Mouse (Mus musculus) embryonic facial prominence, embryonic 12.5 days (tissue): ENCODE results near the gene AL731706.1. TPM values are rescaled to one million over a fixed set of nuclear protein-coding genes. Genes with fewer than 3 reads are reported as not detected.
A peak's percentile ranks its signal among the peaks of the same experiment; 100 is the strongest.
"Not testable (repeated sequence)": the region's sequence is repeated elsewhere in the genome, so short reads cannot be mapped to it uniquely, and the experiment has no call there.

Source experiments
- ATAC-seq: fragments of 200-750 bp; cut with Nextera tagmentation; 2 replicates; pipeline ENCODE4 v1.8.0; 2017; ENCODE audit not compliant: insufficient number of reproducible peaks, insufficient read depth, low FRiP score, low TSS enrichment
- H3K27ac ChIP-seq: fragments of 300-500 bp; sonication (generic); 2 replicates; pipeline ENCODE4 v1.5.1; 2016; ENCODE audit warnings: mild to moderate bottlenecking
- H3K27me3 ChIP-seq: fragments of 300-500 bp; sonication (generic); 2 replicates; pipeline ENCODE4 v1.6.1; 2016; ENCODE audit warnings: mild to moderate bottlenecking, moderate library complexity
- H3K36me3 ChIP-seq: fragments of 300-500 bp; sonication (generic); 2 replicates; pipeline ENCODE4 v1.6.1; 2016; ENCODE audit warnings: mild to moderate bottlenecking
- H3K4me1 ChIP-seq: fragments of 300-500 bp; sonication (generic); 2 replicates; pipeline ENCODE4 v1.6.1; 2016
- H3K4me2 ChIP-seq: fragments of 300-500 bp; sonication (generic); replicated peaks from 2 replicates; pipeline ENCODE4 v1.6.1; 2016; ENCODE audit warnings: mild to moderate bottlenecking, moderate library complexity
- H3K4me3 ChIP-seq: fragments of 300-500 bp; sonication (generic); 2 replicates; pipeline ENCODE4 v1.5.1; 2016; ENCODE audit warnings: mild to moderate bottlenecking
- H3K9ac ChIP-seq: fragments of 300-500 bp; sonication (generic); 2 replicates; pipeline ENCODE4 v1.6.1; 2016; ENCODE audit warnings: mild to moderate bottlenecking, moderate library complexity
- H3K9me3 ChIP-seq: fragments of 300-500 bp; sonication (generic); 2 replicates; pipeline ENCODE4 v1.6.1; 2016; ENCODE audit warnings: mild to moderate bottlenecking, moderate library complexity
- WGBS: fragments of 180-500 bp; shearing (Covaris S2); methylation state at CpG from one replicate; pipeline ENCODE4 v1.1.7; 2016; 5-methylcytosine and 5-hydroxymethylcytosine counted together
- polyA plus RNA-seq: library from polyadenylated mRNA; unstranded; fragments of >200 nt; fragmentation: Nextera tagmentation; extraction: Ambion mirVana; gene quantifications from 2 replicates; pipeline ENCODE4 v1.2.1, GENCODE M21; 2016

AL731706.1 gene
- polyA plus RNA-seq, 1 experiment from 2014 or later = 31.7 TPM

- no peak overlapping the region for H3K27ac ChIP-seq
- H3K36me3 ChIP-seq = peaks cover 5% of the 10 kb centered on the region; the same call in 1 of the 2 replicates
- no peaks in the 10 kb centered on the region for H3K27me3 ChIP-seq
- H3K9me3 ChIP-seq = no peaks in the 10 kb centered on the region
- H3K4me3 ChIP-seq = no peak overlapping the region
- WGBS = 64% methylated on average over 3 of the region's 3 CpGs
- peaks cover 6% of the 10 kb centered on the region; the same call in 1 of the 2 replicates for H3K4me1 ChIP-seq
- no peak overlapping the region for H3K9ac ChIP-seq
- H3K4me2 ChIP-seq = no peak overlapping the region
- ATAC-seq = no peak
Measured at GRCm38 (mm10) chr2:136908596-136908995, 17.4 kb upstream of the AL731706.1 start.

- Histone ChIP-seq H3K36me3 (no peaks in the 10 kb centered on the region), H3K9ac (no peak overlapping the region), H3K27me3 (no peaks in the 10 kb centered on the region), H3K4me2 (no peak overlapping the region), H3K9me3 (no peaks in the 10 kb centered on the region), H3K4me3 (no peak overlapping the region), H3K27ac (no peak overlapping the region), H3K4me1 (no peaks in the 10 kb centered on the region)
- WGBS = 78% methylated on average over 2 of the region's 2 CpGs
- ATAC-seq = no peak
Measured at GRCm38 (mm10) chr2:136896131-136896530, 4.9 kb upstream of the AL731706.1 start.

- H3K4me3 ChIP-seq = no peak overlapping the region
- no peak overlapping the region for H3K9ac ChIP-seq
- H3K36me3 ChIP-seq = no peaks in the 10 kb centered on the region
- no peak overlapping the region for H3K27ac ChIP-seq
- H3K9me3 ChIP-seq = no peaks in the 10 kb centered on the region
- H3K4me1 ChIP-seq = peaks cover 3% of the 10 kb centered on the region; the same call in 1 of the 2 replicates
- 83% methylated on average over 2 of the region's 2 CpGs for WGBS
- no peak for ATAC-seq
- H3K4me2 ChIP-seq = no peak overlapping the region
- H3K27me3 ChIP-seq = no peaks in the 10 kb centered on the region
Measured at GRCm38 (mm10) chr2:136894494-136894893, 3.3 kb upstream of the AL731706.1 start.

GRCm38 (mm10) chr2:136891951-136892371, 772 bp upstream of the AL731706.1 start:
- H3K4me1 ChIP-seq = peaks cover 3% of the 10 kb centered on the region; the same call in 1 of the 2 replicates
- 0 out of 2 replicates have a peak overlapping the region, but pooled peaks have one; percentile 84 for H3K27ac ChIP-seq
- no peaks in the 10 kb centered on the region for H3K36me3 ChIP-seq
- ATAC-seq = peak; percentile 66
- no peaks in the 10 kb centered on the region for H3K27me3 ChIP-seq
- WGBS = under 1% methylated on average over 23 of the region's 23 CpGs
- no peaks in the 10 kb centered on the region for H3K9me3 ChIP-seq
- H3K9ac ChIP-seq = peak overlapping the region; percentile 39
- peak overlapping the region; percentile 52 for H3K4me2 ChIP-seq
- H3K4me3 ChIP-seq = peak overlapping the region; percentile 87

GRCm38 (mm10) chr2:136890716-136891067, 497 bp downstream of the AL731706.1 start:
- WGBS = 6% methylated on average over 15 of the region's 15 CpGs
- ATAC-seq = peak; percentile 72
- H3K27me3 ChIP-seq, H3K4me1 ChIP-seq, H3K36me3 ChIP-seq, H3K9me3 ChIP-seq: not testable (repeated sequence)
- H3K9ac ChIP-seq = peak overlapping the region; percentile 66
- peak overlapping the region; percentile 84 for H3K27ac ChIP-seq
- peak overlapping the region; percentile 45 for H3K4me2 ChIP-seq
- H3K4me3 ChIP-seq = peak overlapping the region; percentile 87

- Histone ChIP-seq H3K36me3 (0 out of 2 replicates have a peak, but pooled peaks cover 5% of the 10 kb centered on the region), H3K4me1 (peaks cover 3% of the 10 kb centered on the region; the same call in 1 of the 2 replicates), H3K27me3 (no peaks in the 10 kb centered on the region), H3K4me3 (no peak overlapping the region), H3K9ac (no peak overlapping the region), H3K27ac (no peak overlapping the region), H3K9me3 (no peaks in the 10 kb centered on the region), H3K4me2 (no peak overlapping the region)
- no peak for ATAC-seq
- 67% methylated on average over 4 of the region's 4 CpGs for WGBS
Measured at GRCm38 (mm10) chr2:136886846-136887245, 4.3 kb downstream of the AL731706.1 start.

- Histone ChIP-seq H3K9ac (no peak within 1 kb of the TSS), H3K27me3 (no peaks in the 10 kb centered on the region), H3K9me3 (no peaks in the 10 kb centered on the region), H3K4me3 (no peak within 1 kb of the TSS), H3K27ac (no peak within 1 kb of the TSS), H3K4me1 (peaks cover 3% of the 10 kb centered on the region; the same call in 1 of the 2 replicates), H3K4me2 (no peak within 1 kb of the TSS), H3K36me3 (peaks cover 16% of the 10 kb centered on the region)
- ATAC-seq = no peak
- WGBS = 87% methylated on average over 2 of the region's 2 CpGs
Measured at GRCm38 (mm10) chr2:136885579-136885978, 5.6 kb downstream of the AL731706.1 start, which contains the start of gene AL731706.2. Gene AL731706.2, minus strand, starts transcription at chr2:136885679.

GRCm38 (mm10) chr2:136854543-136855388, 36.4 kb downstream of the AL731706.1 start:
- H3K27me3 ChIP-seq = no peaks in the 10 kb centered on the region
- H3K27ac ChIP-seq = no peak overlapping the region
- H3K9ac ChIP-seq = no peak overlapping the region
- no peak for ATAC-seq
- WGBS = 38% methylated on average over 5 of the region's 5 CpGs
- no peak overlapping the region for H3K4me3 ChIP-seq
- no peaks in the 10 kb centered on the region for H3K9me3 ChIP-seq
- H3K4me1 ChIP-seq = peaks cover 12% of the 10 kb centered on the region; the same call in 1 of the 2 replicates
- no peak overlapping the region for H3K4me2 ChIP-seq
- no peaks in the 10 kb centered on the region for H3K36me3 ChIP-seq

- WGBS = 72% methylated on average over 3 of the region's 3 CpGs
- Histone ChIP-seq H3K4me2 (no peak overlapping the region), H3K9ac (no peak overlapping the region)
Measured at GRCm38 (mm10) chr2:136850366-136850765, 40.8 kb downstream of the AL731706.1 start.

GRCm38 (mm10) chr2:136837994-136838393, 53.2 kb downstream of the AL731706.1 start:
- Histone ChIP-seq H3K4me1 (no peaks in the 10 kb centered on the region), H3K36me3 (no peaks in the 10 kb centered on the region), H3K4me2 (no peak overlapping the region), H3K9ac (no peak overlapping the region), H3K9me3 (no peaks in the 10 kb centered on the region), H3K27me3 (no peaks in the 10 kb centered on the region), H3K4me3 (no peak overlapping the region), H3K27ac (no peak overlapping the region)
- WGBS = 52% methylated on average over 1 of the region's 1 CpGs
- ATAC-seq = no peak

More at GRCm38 (mm10) chr2:136850366-136850765, 40.8 kb downstream of the AL731706.1 start:
- no peaks in the 10 kb centered on the region for H3K36me3 ChIP-seq
- no peak overlapping the region for H3K4me3 ChIP-seq
- no peaks in the 10 kb centered on the region for H3K27me3 ChIP-seq
- H3K4me1 ChIP-seq = peaks cover 10% of the 10 kb centered on the region; the same call in 1 of the 2 replicates
- H3K27ac ChIP-seq = no peak overlapping the region
- no peaks in the 10 kb centered on the region for H3K9me3 ChIP-seq
- ATAC-seq = no peak

GRCm38 (mm10) chr2:136835882-136836281, 55.3 kb downstream of the AL731706.1 start:
- Histone ChIP-seq H3K9ac (no peak overlapping the region), H3K4me3 (no peak overlapping the region), H3K4me1 (no peaks in the 10 kb centered on the region), H3K36me3 (no peaks in the 10 kb centered on the region), H3K27me3 (no peaks in the 10 kb centered on the region), H3K27ac (no peak overlapping the region), H3K9me3 (no peaks in the 10 kb centered on the region), H3K4me2 (no peak overlapping the region)
- no peak for ATAC-seq
- WGBS = 61% methylated on average over 3 of the region's 3 CpGs

GRCm38 (mm10) chr2:136834715-136835075, 56.5 kb downstream of the AL731706.1 start:
- Histone ChIP-seq H3K4me3 (no peak overlapping the region), H3K27me3 (no peaks in the 10 kb centered on the region)
- no peak for ATAC-seq

More at GRCm38 (mm10) chr2:136834715-136835075, 56.5 kb downstream of the AL731706.1 start:
- H3K9me3 ChIP-seq = no peaks in the 10 kb centered on the region
- WGBS = 97% methylated on average over 1 of the region's 1 CpGs
- no peak overlapping the region for H3K9ac ChIP-seq
- no peak overlapping the region for H3K27ac ChIP-seq
- no peaks in the 10 kb centered on the region for H3K36me3 ChIP-seq
- no peak overlapping the region for H3K4me2 ChIP-seq
- no peaks in the 10 kb centered on the region for H3K4me1 ChIP-seq
